Mouse (Mus musculus) urinary bladder, adult 2 months (tissue): Measurements from ENCODE around the gene Afg3l1. TPM values are rescaled to one million over a fixed set of nuclear protein-coding genes. Genes with fewer than 3 reads are reported as not detected.
"Not testable (repeated sequence)": the region's sequence is repeated elsewhere in the genome, so short reads cannot be mapped to it uniquely, and the experiment has no call there.

Experiments used
- DNase-seq: peaks from one replicate; pipeline ENCODE4 v3.0.0; 2022; ENCODE audit warnings: low spot score
- polyA plus RNA-seq: library from polyadenylated mRNA; depleted of rRNA; stranded (reverse); fragments of >200 nt; gene quantifications from 2 replicates; pipeline ENCODE4 v1.2.3, GENCODE M21; 2012; rRNA removed

The Afg3l1 gene
- 22.3 and 23.5 TPM in 2 replicates for polyA plus RNA-seq

- peak; percentile 95 for DNase-seq
Observed at GRCm38 (mm10) chr8:123477737-123478258, at the start of gene Afg3l1. Gene Afg3l1 (plus strand): TSS chr8:123477903.

GRCm38 (mm10) chr8:123428343-123428893 lies 49.3 kb upstream of the Afg3l1 start:
- no peak for DNase-seq

GRCm38 (mm10) chr8:123428939-123429721 lies 48.6 kb upstream of the Afg3l1 start:
- DNase-seq = no peak

- not testable (repeated sequence) for DNase-seq
Observed at GRCm38 (mm10) chr8:123429722-123430013, 48.0 kb upstream of the Afg3l1 start.

DNA sequence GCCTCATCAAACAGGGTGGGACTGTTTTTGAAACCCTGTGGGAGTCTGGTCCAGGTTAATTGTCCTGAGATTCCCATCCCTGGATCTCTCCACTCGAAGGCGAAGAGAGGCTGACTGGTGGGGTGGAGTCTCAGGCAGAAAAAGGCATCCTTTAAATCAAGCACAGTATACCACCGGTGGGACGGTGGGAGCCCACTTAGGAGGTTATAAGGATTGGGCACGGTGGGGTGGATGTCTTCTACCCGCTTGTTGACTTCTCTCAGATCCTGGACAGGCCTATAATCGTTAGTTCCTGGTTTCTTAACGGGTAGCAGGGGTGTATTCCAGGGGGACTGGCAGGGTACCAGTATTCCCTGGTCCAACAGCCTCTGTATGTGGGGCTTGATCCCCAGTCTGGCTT lies 46.8 kb upstream of the Afg3l1 start:
- DNase-seq = not testable (repeated sequence)

DNA sequence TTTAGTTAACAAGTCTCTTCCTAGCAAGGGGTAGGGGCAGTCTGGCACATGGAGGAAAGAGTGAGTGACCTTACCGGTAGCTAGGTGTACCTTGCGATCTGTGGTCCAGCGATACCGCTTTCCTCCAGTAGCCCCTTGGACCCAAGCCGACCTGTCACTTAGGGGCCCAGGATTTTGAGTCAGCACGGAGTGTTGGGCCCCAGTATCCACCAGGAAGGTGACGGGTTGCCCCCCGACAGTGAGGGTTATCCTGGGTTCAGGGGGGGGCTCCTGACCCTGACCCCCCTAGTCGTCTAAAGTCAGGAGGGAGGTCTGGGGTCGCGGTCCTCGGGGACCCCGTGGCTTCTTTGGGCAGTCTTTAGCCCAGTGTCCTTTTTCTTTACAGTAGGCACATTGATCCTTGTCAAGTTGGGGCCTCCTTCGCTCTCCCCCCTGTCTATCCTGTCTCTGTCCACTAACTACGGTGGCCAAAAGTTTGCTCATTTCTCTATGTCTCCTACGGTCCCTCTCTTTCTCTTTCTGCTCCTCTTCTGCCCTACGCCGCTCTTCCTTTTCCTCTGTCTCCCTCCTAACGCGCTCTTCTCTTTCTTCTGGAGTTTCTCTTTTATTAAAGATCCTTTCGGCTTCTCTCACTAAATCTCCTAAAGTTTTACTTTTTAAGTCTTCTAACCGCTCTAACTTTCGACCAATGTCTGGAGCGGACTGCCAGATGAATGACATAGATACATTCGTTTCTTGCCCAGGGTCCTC lies 45.9 kb upstream of the Afg3l1 start:
- DNase-seq = no peak

DNA sequence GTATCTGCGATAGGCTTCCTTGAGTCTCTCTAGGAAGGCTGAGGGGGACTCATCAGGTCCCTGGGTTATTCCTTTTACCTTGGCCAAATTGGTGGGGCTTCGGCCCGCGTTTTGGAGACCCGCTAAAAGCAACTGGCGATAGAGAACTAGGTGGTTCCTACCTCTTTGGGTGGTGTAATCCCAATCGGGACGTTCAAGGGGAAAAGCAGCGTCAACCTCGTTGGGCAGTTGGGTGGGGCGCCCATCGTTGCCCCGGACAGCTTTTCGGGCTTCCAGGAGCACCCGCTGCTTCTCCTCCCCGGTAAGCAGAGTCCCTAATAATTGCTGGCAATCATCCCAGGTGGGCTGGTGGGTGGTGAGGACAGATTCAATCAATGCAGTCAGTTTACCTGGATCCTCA lies 45.3 kb upstream of the Afg3l1 start:
- no peak for DNase-seq

GRCm38 (mm10) chr8:123433241-123433974 lies 44.3 kb upstream of the Afg3l1 start:
- not testable (repeated sequence) for DNase-seq

DNA sequence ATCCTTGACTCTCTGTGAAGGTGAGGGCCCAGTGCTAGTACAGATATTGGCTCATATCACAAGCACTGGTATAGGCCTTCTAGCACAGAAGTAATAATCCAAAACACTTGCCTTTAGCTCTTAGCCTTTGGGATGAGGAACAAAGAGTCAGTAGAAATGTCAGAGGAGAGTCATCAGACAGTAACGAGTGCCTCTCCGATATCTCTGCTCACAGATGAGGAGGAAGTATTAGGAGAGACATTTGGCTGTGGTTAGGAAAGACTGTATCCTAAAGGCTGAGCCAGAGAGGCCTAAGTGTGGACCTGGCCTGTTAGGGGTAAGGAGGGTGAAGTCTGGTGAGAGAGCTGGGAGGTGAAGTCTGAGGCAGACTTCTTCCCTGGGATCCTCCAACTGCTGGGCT lies 35.9 kb upstream of the Afg3l1 start:
- DNase-seq = no peak

DNA sequence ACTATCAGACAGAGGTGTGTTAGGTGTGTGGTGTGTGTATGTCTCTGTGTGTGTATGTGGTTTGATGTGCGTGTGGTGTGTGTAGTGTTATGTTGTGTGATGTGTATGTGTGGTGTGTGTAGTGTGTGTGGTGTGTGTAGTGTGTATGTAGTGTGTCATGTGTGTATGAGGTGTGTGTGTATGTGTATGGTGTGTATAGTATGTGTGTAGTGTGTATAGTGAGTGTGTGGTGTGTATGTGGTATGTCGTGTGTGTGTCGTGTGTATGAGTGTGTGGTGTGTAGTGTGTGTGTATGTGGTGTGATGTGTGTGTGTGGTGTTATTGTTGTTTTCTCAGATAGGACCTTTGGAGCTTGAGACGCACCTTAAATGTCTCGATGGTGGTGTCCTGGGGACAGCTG lies 35.4 kb upstream of the Afg3l1 start:
- no peak for DNase-seq

GRCm38 (mm10) chr8:123442871-123443575 lies 34.7 kb upstream of the Afg3l1 start:
- peak; percentile 94 for DNase-seq

DNA sequence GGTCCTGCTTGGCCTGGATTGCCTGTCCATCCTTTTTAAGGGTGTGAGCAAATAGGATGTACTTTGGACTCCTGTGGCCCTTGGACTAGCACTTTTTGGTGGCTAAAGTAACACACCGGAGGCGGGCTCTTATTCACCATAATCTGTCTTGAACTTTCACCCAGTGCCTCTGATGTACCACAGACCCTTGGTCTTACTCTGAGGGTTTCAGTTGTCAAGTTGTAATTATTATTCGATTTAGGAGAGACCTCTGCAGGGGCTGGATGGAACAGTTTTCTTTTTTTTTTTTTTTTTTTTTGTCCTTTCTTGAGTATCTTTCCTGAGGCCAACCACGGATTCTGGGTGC lies 34.2 kb upstream of the Afg3l1 start:
- no peak for DNase-seq

GRCm38 (mm10) chr8:123444131-123444530 lies 33.6 kb upstream of the Afg3l1 start:
- DNase-seq = no peak

- no peak for DNase-seq
Observed at GRCm38 (mm10) chr8:123445981-123446380, 31.7 kb upstream of the Afg3l1 start.

DNA sequence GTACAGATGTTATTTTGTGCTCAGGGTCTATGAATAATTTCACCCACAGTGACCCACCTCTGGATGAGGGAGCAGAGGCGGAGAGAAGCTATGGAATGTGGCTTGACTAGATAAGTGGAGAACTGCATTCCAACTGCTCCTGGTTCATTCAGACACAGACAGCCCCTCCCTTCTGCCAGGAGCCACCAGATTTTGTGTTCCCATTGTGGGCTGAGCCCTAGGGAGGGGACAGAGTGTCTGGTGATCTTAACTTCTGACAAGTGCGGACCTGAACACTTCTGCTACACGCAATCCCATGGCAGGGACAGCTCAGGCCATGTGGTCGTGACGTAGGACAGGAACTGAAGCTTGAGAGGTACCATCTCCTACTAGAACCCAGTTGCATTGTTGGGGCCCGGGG lies 30.9 kb upstream of the Afg3l1 start:
- DNase-seq = no peak

GRCm38 (mm10) chr8:123450783-123451182 lies 26.9 kb upstream of the Afg3l1 start:
- DNase-seq = no peak

DNA sequence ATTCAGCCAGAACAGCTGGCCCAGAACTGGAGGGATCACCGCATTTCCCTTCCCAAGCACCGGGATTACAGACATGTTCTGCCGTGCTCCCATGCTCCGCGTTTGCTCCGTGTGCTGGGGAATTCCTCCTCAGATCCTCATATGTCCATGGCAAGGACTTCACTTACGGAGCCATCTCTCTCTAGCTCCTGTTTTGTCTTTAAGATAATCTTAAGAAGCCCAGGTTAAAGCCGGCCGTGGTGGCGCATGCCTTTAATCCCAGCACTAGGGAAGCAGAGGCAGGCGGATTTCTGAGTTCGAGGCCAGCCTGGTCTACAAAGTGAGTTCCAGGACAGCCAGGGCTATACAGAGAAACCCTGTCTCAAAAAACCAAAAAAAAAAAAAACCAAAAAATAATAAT lies 26.0 kb upstream of the Afg3l1 start:
- DNase-seq = not testable (repeated sequence)

DNA sequence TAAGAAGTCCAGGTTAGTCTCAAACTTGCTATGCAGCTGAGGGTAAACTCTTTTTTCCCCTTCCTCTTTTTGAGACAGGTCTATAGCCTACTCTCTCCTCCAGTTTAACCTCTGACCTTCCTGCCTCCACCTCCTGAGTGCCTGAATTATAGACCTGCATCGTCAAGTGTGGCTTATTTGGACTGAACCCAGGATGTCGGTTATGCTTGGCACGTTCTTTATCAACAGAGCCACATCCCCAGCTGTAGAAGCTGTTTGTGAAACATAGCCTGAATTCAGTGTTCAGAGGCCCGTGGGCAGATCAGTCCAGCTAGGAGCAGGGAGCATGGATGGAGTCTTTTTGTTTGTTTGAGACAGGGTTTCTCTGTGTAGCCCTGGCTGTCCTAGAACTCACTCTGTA lies 25.6 kb upstream of the Afg3l1 start:
- no peak for DNase-seq

DNA sequence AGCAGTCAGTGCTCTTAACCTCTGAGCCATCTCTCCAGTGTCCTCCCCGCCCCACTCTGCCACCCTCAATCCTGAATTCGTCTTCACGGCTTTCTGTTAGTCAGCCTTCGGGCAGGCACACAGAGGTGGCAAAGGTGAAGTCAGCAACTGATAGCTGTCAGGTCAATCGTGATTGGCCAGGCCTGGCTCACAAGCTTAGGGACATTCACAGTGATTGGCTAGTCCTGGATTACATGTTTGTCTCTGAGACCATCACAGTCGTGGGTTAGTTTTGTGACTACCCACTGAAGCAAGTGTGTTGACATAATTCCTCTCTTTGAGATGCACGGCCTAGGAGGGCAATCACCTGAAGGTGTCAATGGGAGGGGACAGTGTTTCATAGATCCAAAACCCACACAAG lies 24.4 kb upstream of the Afg3l1 start:
- no peak for DNase-seq

DNA sequence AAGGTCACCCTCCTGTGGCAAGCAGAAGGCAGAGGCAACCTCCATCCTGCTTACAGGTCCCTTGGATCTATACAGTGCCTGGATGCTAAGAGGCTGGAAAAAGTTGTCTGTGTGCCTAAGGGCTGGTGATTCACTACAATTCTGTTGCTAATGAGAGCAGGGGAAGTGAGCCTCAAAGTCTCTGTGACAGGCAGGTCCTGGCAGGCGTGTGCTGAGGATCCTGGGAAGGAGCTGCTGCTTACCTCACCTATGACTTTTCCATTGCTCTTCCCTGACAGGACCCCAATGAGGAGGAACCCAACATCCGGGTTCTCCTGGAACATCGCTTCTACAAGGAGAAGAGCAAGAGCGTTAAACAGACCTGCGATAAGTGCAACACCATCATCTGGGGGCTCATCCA lies 23.8 kb upstream of the Afg3l1 start:
- DNase-seq = no peak

- no peak for DNase-seq
Observed at GRCm38 (mm10) chr8:123454559-123454958, 23.1 kb upstream of the Afg3l1 start.

GRCm38 (mm10) chr8:123463651-123464050 lies 14.1 kb upstream of the Afg3l1 start:
- no peak for DNase-seq
